Mouse (Mus musculus): ENCODE results near the gene Olfr508. TPM values are rescaled to one million over a fixed set of nuclear protein-coding genes. Genes with fewer than 3 reads are reported as not detected.
"Not testable (repeated sequence)": the region's sequence is repeated elsewhere in the genome, so short reads cannot be mapped to it uniquely, and the experiment has no call there.

The Olfr508 gene
- not detected for polyA plus RNA-seq (2017; shearing (Covaris generic))

- no peak for ATAC-seq
Measured at GRCm38 (mm10) chr7:108629694-108630093, at the start of gene Olfr508. Olfr508 (plus strand) TSS chr7:108629994.

- no peak for ATAC-seq
Measured at GRCm38 (mm10) chr7:108589797-108590196, 40.0 kb upstream of the Olfr508 start.

- ATAC-seq: not testable (repeated sequence)
Measured at GRCm38 (mm10) chr7:108601916-108602315, 27.9 kb upstream of the Olfr508 start.

- no peak for ATAC-seq
Measured at GRCm38 (mm10) chr7:108610487-108610886, 19.3 kb upstream of the Olfr508 start, which contains the start of gene Olfr506. Olfr506 (plus strand) TSS chr7:108610787.

DNA sequence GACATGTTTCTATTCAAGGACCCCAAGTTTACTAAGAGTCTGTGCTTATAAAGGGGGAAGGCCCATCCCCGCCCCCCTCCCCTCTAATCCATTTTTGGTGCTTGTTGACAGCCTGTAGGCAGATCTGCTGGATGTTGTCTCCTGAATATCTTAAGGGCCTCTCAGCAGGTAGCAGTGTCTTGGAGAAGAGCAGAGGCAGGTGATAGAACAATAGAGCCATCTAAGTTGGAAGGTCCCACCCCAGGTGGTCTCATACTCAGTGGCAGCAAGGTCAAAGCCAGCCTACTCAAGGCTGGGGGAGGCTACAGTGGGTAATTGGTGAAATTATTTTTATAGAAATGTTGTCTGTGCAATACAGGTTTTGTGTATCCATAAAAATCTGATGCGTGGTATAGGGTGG, 15.7 kb upstream of the Olfr508 start:
- no peak for ATAC-seq

DNA sequence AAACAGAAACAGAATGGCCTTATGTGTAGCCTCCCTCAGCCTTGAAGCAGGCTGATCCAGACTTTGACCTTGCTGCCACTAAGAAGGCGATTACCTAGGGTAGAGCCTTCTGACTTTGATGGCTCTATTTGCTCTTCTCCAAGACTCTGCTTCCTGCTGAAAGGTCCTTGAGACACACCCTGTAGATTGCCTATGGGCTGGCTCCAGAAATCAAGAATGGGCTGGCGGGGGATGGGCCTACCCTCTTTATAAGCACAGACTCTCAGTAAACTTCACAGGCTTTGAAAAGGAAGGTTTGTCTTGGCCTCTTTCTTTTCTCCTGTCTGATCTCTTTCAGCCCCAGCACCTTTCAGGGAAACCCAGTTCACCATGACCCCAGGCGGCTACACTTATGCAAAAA, 13.0 kb upstream of the Olfr508 start:
- not testable (repeated sequence) for ATAC-seq

GRCm38 (mm10) chr7:108621514-108621913, 8.3 kb upstream of the Olfr508 start, which contains the start of gene Olfr507:
Olfr507 (plus strand) TSS chr7:108621814.
- ATAC-seq: no peak

GRCm38 (mm10) chr7:108651806-108652205, 22.0 kb downstream of the Olfr508 start, which contains the start of gene Olfr509:
Olfr509 (minus strand) TSS chr7:108651906.
- ATAC-seq: no peak

- no peak for ATAC-seq
Measured at GRCm38 (mm10) chr7:108662419-108662818, 32.6 kb downstream of the Olfr508 start.

DNA sequence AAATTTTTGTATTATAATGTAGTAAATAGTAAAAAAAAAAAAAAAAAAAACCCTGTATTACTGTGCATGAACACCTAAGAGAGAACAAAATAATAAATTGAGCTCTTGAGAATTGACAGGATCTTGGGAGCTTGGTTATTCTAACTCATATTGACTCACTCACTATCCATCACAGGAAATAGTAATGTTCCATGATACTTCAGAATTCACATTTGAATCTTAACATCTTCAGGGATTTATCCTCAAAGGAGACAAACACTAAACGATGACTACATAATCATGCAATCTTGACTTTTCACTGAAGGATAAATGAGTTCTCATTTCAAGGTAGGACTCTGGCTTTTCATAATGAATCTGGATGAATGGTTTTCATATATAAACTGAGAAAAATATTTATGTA, 36.3 kb downstream of the Olfr508 start, which contains the start of gene Olfr510:
Gene Olfr510 (plus strand): TSS at position 301 of the 400 bp plus-strand sequence.
- ATAC-seq: no peak

DNA sequence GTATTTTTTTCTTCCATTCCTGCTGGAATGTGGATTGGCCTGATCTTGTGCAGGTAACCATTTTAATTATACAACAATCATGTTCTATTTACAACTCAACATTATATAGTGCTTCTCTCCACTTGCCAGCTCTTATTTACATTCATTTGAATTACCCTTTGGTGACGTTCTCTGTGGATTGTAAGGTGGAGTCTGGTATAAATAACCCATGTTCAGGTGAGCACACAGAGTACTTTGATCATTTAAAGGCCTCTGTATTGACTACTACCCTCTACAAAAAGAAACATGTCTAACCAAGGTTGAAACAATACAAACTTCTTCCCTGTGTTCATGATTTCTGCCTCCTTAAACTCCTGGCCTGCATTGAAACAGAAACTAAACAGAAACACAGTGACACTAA, 41.3 kb downstream of the Olfr508 start:
- ATAC-seq: no peak

GRCm38 (mm10) chr7:108678886-108679285, 49.1 kb downstream of the Olfr508 start:
- no peak for ATAC-seq

Other genes starting within 250 kb of the Olfr508 start
- gene Olfr495, start 236.8 kb upstream of the Olfr508 start, polyA plus RNA-seq (2017; shearing (Covaris generic)): not detected
- not detected for gene Olfr497, start 209.6 kb upstream of the Olfr508 start, polyA plus RNA-seq (2017; shearing (Covaris generic))
- not detected for gene Olfr498, start 164.7 kb upstream of the Olfr508 start, polyA plus RNA-seq (2017; shearing (Covaris generic))
- not detected for gene Olfr502, start 104.9 kb upstream of the Olfr508 start, polyA plus RNA-seq (2017; shearing (Covaris generic))
- gene Olfr503, start 85.5 kb upstream of the Olfr508 start, polyA plus RNA-seq (2017; shearing (Covaris generic)): not detected
- not detected for gene Olfr504, start 64.2 kb upstream of the Olfr508 start, polyA plus RNA-seq (2017; shearing (Covaris generic))
- not detected for gene Olfr506, start 19.2 kb upstream of the Olfr508 start, polyA plus RNA-seq (2017; shearing (Covaris generic))
- not detected for gene Olfr507, start 8.2 kb upstream of the Olfr508 start, polyA plus RNA-seq (2017; shearing (Covaris generic))
- gene Olfr509, start 21.9 kb downstream of the Olfr508 start, polyA plus RNA-seq (2017; shearing (Covaris generic)): not detected
- gene Olfr510, start 36.4 kb downstream of the Olfr508 start, polyA plus RNA-seq (2017; shearing (Covaris generic)): not detected
- not detected for gene Olfr512, start 83.3 kb downstream of the Olfr508 start, polyA plus RNA-seq (2017; shearing (Covaris generic))
- not detected for gene Olfr513, start 121.0 kb downstream of the Olfr508 start, polyA plus RNA-seq (2017; shearing (Covaris generic))
- gene Olfr514, start 196.0 kb downstream of the Olfr508 start, polyA plus RNA-seq (2017; shearing (Covaris generic)): not detected
- gene Olfr516, start 220.5 kb downstream of the Olfr508 start, polyA plus RNA-seq (2017; shearing (Covaris generic)): not detected
- not detected for gene Olfr517, start 242.4 kb downstream of the Olfr508 start, polyA plus RNA-seq (2017; shearing (Covaris generic))

Measured in CD4-positive, CD25-positive, alpha-beta regulatory T cell, adult 4 months (primary cell).